Mouse (Mus musculus) liver, embryonic 14.5 days (tissue): ENCODE results near the gene Tekt3.

ENCODE experiments used
- CTCF ChIP-seq: IDR thresholded peaks from 2 replicates; pipeline ENCODE4 v1.5.1; 2016; ENCODE audit warnings: antibody characterized with exemption, low read depth, control low read depth
- EP300 ChIP-seq: IDR thresholded peaks from 2 replicates; pipeline ENCODE4 v1.6.1; 2016; ENCODE audit warnings: antibody characterized with exemption, low read depth

- TF ChIP-seq CTCF (peak; percentile 36), EP300 (no peak)
Observed at GRCm38 (mm10) chr11:63124316-63124715, 62.9 kb downstream of the Tekt3 start.
